Mouse (Mus musculus) G1E (cell line): ENCODE results near the gene Atf6b.

Source experiments
- CTCF ChIP-seq: IDR thresholded peaks from 2 replicates; pipeline ENCODE4 v1.5.1; 2012; ENCODE audit warnings: low read depth, low read length, inconsistent platforms, mixed read lengths
- GATA1 ChIP-seq: IDR thresholded peaks from 2 replicates; pipeline ENCODE4 v1.6.1; 2012; ENCODE audit warnings: borderline replicate concordance, low read length, inconsistent platforms, mixed read lengths
- GATA2 ChIP-seq: IDR thresholded peaks from 2 replicates; pipeline ENCODE4 v1.6.1; 2012; ENCODE audit warnings: low read depth, low read length, inconsistent platforms, borderline replicate concordance
- POLR2AphosphoS5 ChIP-seq: IDR thresholded peaks from 2 replicates; pipeline ENCODE4 v1.6.1; 2012; ENCODE audit warnings: low read depth, low read length, inconsistent platforms; ENCODE audit not compliant: insufficient replicate concordance
- TAL1 ChIP-seq: conservative IDR thresholded peaks from 2 replicates; pipeline ENCODE4 v1.6.1; 2012; ENCODE audit warnings: low read depth, low read length, inconsistent platforms, mixed read lengths

- no peak for TF ChIP-seq CTCF
- TF ChIP-seq POLR2AphosphoS5 = no peak
- no peak for TF ChIP-seq GATA1
- no peak for TF ChIP-seq TAL1
- TF ChIP-seq GATA2 = no peak
These were observed 33.1 kb upstream of the Atf6b start for GRCm38 (mm10) chr17:34613830-34614229.
